Mouse (Mus musculus) kidney, postnatal 0 days (tissue): ENCODE measurements around the gene Ccl5. TPM values are rescaled to one million over a fixed set of nuclear protein-coding genes. Genes with fewer than 3 reads are reported as not detected.
A peak's percentile ranks its signal among the peaks of the same experiment; 100 is the strongest.

Source experiments
- ATAC-seq: fragments of 200-750 bp; cut with Nextera tagmentation; replicated peaks from 2 replicates; pipeline ENCODE4 v1.8.0; 2017; ENCODE audit warnings: low read depth, moderate number of reproducible peaks, moderate TSS enrichment, moderate library complexity; ENCODE audit not compliant: low FRiP score
- DNase-seq: peaks from one replicate; pipeline ENCODE4 v3.0.0-alpha.2; 2016; ENCODE audit warnings: low spot score
- H3K27ac ChIP-seq: fragments of 300-500 bp; sonication (generic); 2 replicates; pipeline ENCODE4 v1.5.1; 2014; ENCODE audit warnings: mild to moderate bottlenecking
- H3K27me3 ChIP-seq: fragments of 300-500 bp; sonication (generic); 2 replicates; pipeline ENCODE4 v1.6.1; 2014; ENCODE audit warnings: low read length, mixed read lengths; ENCODE audit not compliant: insufficient read depth
- H3K36me3 ChIP-seq: fragments of 300-500 bp; sonication (generic); 2 replicates; pipeline ENCODE4 v1.6.1; 2014; ENCODE audit warnings: low read length, mixed read lengths; ENCODE audit not compliant: insufficient read depth
- H3K4me1 ChIP-seq: fragments of 300-500 bp; sonication (generic); replicated peaks from 2 replicates; pipeline ENCODE4 v1.6.1; 2014; ENCODE audit warnings: antibody characterized with exemption, low read length, mixed read lengths; ENCODE audit not compliant: insufficient read depth
- H3K4me2 ChIP-seq: fragments of 300-500 bp; sonication (generic); 2 replicates; pipeline ENCODE4 v1.6.1; 2014; ENCODE audit warnings: mild to moderate bottlenecking, low read length, moderate library complexity, mixed read lengths
- H3K4me3 ChIP-seq: fragments of 300-500 bp; sonication (generic); replicated peaks from 2 replicates; pipeline ENCODE4 v1.5.1; 2014; ENCODE audit warnings: low read depth, low read length
- H3K9ac ChIP-seq: fragments of 300-500 bp; sonication (generic); 2 replicates; pipeline ENCODE4 v1.6.1; 2014; ENCODE audit warnings: low read depth, low read length
- H3K9me3 ChIP-seq: fragments of 300-500 bp; sonication (generic); replicated peaks from 2 replicates; pipeline ENCODE4 v1.6.1; 2016; ENCODE audit warnings: low read length, inconsistent platforms, mixed read lengths
- CTCF ChIP-seq: IDR thresholded peaks from 2 replicates; pipeline ENCODE4 v1.5.1; 2016; ENCODE audit warnings: antibody characterized with exemption, low read depth, mild to moderate bottlenecking, moderate library complexity
- WGBS: fragments of 180-500 bp; shearing (Covaris S2); extraction: QIAGEN DNeasy Blood & Tissue Kit; methylation state at CpG from one replicate; pipeline ENCODE4 v1.1.7; 2014; 5-methylcytosine and 5-hydroxymethylcytosine counted together
- polyA plus RNA-seq: library from polyadenylated mRNA; unstranded; fragments of >200 nt; fragmentation: Nextera tagmentation; extraction: Ambion mirVana; gene quantifications from 2 replicates; pipeline ENCODE4 v1.2.1, GENCODE M21; 2015

Ccl5 gene
- 0.47 and 0.79 TPM in 2 replicates for polyA plus RNA-seq

- Histone ChIP-seq H3K36me3 (no peaks in the 10 kb centered on the region), H3K9me3 (no peaks in the 10 kb centered on the region), H3K9ac (no peak within 1 kb of the TSS), H3K27me3 (no peaks in the 10 kb centered on the region), H3K4me3 (no peak within 1 kb of the TSS), H3K27ac (no peak within 1 kb of the TSS), H3K4me2 (no peak within 1 kb of the TSS), H3K4me1 (0 out of 2 replicates have a peak, but pooled peaks cover 4% of the 10 kb centered on the region)
- 89% methylated on average over 5 of the region's 5 CpGs for WGBS
- TF ChIP-seq CTCF = no peak
- ATAC-seq (no peak), DNase-seq (no peak)
Observed at GRCm38 (mm10) chr11:83530360-83530759, at the start of gene Ccl5. Gene Ccl5 (minus strand): TSS chr11:83530518.

DNA sequence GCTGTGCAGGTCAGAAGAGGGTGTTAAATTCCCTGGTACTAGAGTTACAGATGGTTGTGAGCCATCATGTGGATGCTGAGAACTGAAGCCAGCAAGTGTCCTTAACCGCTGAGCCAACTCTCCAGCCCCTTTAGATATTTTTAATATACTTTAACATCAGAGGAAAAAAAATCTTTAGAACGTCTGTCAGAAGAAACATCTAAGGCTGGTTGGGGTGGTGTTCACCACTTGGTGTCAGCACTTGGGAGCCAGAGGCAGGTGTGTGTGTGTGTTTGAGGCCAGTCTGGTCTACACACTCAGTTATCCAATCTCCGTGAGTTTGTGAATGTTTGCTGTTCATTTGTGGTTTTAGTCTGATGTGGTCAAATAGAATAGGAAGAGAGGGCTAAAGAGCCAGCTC is 48.7 kb upstream of the Ccl5 start:
- Histone ChIP-seq H3K27ac (no peak overlapping the region), H3K36me3 (no peaks in the 10 kb centered on the region), H3K4me2 (no peak overlapping the region), H3K4me1 (no peaks in the 10 kb centered on the region), H3K4me3 (no peak overlapping the region), H3K9ac (no peak overlapping the region), H3K9me3 (no peaks in the 10 kb centered on the region), H3K27me3 (no peaks in the 10 kb centered on the region)
- TF ChIP-seq CTCF = no peak
- DNase-seq (no peak), ATAC-seq (no peak)
- WGBS = 81% methylated on average over 3 of the region's 3 CpGs

DNA sequence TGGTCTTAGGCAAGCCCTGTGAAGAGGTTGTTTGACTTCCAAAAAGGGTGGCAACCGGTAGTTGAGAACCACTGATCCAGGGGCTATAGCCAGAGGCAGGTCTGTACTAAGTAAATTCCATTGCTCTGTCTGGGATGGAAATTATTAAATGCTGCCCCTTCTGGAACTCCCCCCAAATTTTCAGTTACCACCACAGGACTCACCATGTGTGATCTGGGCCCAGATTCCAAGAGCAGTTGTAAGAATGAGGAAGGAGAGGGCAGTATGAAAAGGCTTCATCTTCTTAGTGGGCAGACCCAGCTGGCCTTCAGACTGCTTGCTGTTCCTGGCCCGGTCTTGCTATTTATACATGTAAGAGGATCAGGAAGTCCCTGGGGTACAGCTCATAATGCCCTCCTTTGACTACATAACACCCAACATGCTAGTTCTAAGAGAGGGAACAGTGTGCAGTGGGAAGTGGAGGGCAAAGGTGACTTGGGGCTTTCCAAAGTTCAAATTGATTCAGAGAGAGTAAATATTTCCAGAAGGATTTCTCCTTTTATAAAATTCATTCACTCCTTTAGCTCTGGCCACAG is 48.0 kb upstream of the Ccl5 start, which contains the start of gene Ccl9:
Gene Ccl9 (minus strand): TSS at position 451 of the 575 bp plus-strand sequence.
- Histone ChIP-seq H3K4me2 (no peak within 1 kb of the TSS), H3K27ac (no peak within 1 kb of the TSS), H3K4me3 (no peak within 1 kb of the TSS), H3K36me3 (no peaks in the 10 kb centered on the region), H3K9me3 (no peaks in the 10 kb centered on the region), H3K9ac (no peak within 1 kb of the TSS), H3K4me1 (no peaks in the 10 kb centered on the region), H3K27me3 (no peaks in the 10 kb centered on the region)
- 72% methylated on average over 2 of the region's 2 CpGs for WGBS
- ATAC-seq (no peak), DNase-seq (no peak)
- TF ChIP-seq CTCF = no peak

GRCm38 (mm10) chr11:83576927-83577555 is 46.7 kb upstream of the Ccl5 start:
- Histone ChIP-seq H3K27me3 (no peaks in the 10 kb centered on the region), H3K36me3 (no peaks in the 10 kb centered on the region), H3K4me1 (no peaks in the 10 kb centered on the region), H3K27ac (no peak overlapping the region), H3K4me3 (no peak overlapping the region), H3K9ac (no peak overlapping the region), H3K4me2 (no peak overlapping the region), H3K9me3 (no peaks in the 10 kb centered on the region)
- no peak for TF ChIP-seq CTCF
- ATAC-seq = no peak
- no peak for DNase-seq
- 80% methylated on average over 4 of the region's 4 CpGs for WGBS

DNA sequence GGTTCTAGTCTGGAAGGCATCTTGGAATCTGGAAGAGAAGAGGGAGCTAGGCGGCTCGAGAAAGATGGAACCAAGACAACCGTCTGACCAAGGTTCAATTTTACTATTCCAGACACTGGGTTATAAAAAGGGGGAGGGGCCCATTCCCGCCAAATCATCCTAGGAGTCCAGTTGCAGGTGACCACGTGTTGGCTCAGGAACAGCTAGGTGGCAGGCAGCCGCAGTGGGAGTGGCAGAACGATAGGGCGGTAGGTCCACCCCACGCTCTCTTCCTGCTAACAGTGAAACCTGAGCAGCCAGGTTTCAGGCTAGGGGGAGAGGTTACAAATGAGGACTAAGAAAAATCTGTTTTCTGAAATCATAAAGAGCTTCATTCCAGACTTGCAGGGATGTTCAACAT is 42.5 kb upstream of the Ccl5 start:
- no peak for ATAC-seq
- no peak for DNase-seq
- H3K36me3 ChIP-seq = no peaks in the 10 kb centered on the region
- no peaks in the 10 kb centered on the region for H3K4me1 ChIP-seq
- no peak; the same call in 1 of the 2 replicates for TF ChIP-seq CTCF
- H3K9me3 ChIP-seq = no peaks in the 10 kb centered on the region
- H3K9ac ChIP-seq = no peak overlapping the region
- H3K27ac ChIP-seq = no peak overlapping the region
- no peak overlapping the region for H3K4me3 ChIP-seq
- WGBS = 43% methylated on average over 9 of the region's 9 CpGs
- no peak overlapping the region for H3K4me2 ChIP-seq
- H3K27me3 ChIP-seq = no peaks in the 10 kb centered on the region

DNA sequence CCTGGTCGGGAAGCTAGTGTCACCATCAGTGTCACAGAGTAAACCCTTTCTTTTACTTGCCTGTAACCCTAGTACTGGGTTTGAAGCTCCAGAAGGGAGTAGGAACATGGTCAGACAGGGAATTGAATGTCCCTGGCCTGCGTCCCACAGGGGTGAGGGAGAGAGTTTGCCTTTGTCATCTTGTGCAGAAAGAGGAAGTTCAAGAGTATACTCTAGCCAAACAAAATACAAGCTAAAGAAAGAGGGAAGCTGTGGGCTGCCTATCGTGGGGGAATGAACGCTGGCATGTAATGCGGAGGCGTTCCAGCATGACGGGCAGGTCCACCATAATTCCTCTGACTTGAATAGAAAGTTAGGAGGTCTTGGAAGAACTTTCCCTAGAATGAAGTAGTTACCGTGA is 41.9 kb upstream of the Ccl5 start:
- Histone ChIP-seq H3K9me3 (no peaks in the 10 kb centered on the region), H3K4me2 (no peak overlapping the region), H3K4me3 (no peak overlapping the region), H3K27me3 (no peaks in the 10 kb centered on the region), H3K36me3 (no peaks in the 10 kb centered on the region), H3K4me1 (no peaks in the 10 kb centered on the region), H3K9ac (no peak overlapping the region), H3K27ac (no peak overlapping the region)
- WGBS = 71% methylated on average over 8 of the region's 8 CpGs
- ATAC-seq = no peak
- peak; percentile 65 for DNase-seq
- TF ChIP-seq CTCF = no peak
